Mouse (Mus musculus) testis, postnatal 10 days (tissue): ENCODE results near the gene Timm50.

Experiments
- DNase-seq: peaks from one replicate; pipeline ENCODE4 v3.0.0; 2021; ENCODE audit warnings: low spot score

Gene Timm50

GRCm38 (mm10) chr7:28325293-28325692 is 13.4 kb upstream of the Timm50 start:
- DNase-seq: no peak

GRCm38 (mm10) chr7:28321974-28322720 is 10.3 kb upstream of the Timm50 start:
- DNase-seq: no peak

GRCm38 (mm10) chr7:28318714-28319113 is 6.8 kb upstream of the Timm50 start:
- DNase-seq: no peak

GRCm38 (mm10) chr7:28318036-28318435 is 6.2 kb upstream of the Timm50 start:
- no peak for DNase-seq

- no peak for DNase-seq
These were observed 534 bp downstream of the Timm50 start for GRCm38 (mm10) chr7:28311151-28311925.

DNA sequence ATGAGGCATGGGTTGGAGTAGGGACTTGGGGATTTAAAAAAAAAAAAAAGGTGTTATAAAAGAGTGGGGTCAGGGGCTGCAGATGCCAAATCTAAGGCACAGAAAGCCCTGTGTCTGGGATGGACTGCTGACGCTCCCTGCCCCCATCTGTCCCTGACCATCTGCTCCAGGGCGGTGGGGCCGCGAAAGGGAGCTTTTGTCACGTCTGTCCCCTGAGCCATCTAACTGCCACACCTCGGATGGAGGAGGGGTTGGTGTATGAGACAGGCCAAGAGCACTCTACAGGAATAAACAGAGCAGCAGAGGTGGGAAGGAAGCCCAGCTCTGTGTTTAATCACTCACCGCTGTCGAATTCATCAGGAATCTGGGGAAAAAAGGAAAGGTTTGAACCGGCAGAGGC is 2.1 kb downstream of the Timm50 start:
- DNase-seq: no peak

GRCm38 (mm10) chr7:28306216-28306615 is 5.7 kb downstream of the Timm50 start:
- DNase-seq: no peak

- peak; percentile 40 for DNase-seq
These were observed 6.2 kb downstream of the Timm50 start for GRCm38 (mm10) chr7:28305641-28306040.

DNA sequence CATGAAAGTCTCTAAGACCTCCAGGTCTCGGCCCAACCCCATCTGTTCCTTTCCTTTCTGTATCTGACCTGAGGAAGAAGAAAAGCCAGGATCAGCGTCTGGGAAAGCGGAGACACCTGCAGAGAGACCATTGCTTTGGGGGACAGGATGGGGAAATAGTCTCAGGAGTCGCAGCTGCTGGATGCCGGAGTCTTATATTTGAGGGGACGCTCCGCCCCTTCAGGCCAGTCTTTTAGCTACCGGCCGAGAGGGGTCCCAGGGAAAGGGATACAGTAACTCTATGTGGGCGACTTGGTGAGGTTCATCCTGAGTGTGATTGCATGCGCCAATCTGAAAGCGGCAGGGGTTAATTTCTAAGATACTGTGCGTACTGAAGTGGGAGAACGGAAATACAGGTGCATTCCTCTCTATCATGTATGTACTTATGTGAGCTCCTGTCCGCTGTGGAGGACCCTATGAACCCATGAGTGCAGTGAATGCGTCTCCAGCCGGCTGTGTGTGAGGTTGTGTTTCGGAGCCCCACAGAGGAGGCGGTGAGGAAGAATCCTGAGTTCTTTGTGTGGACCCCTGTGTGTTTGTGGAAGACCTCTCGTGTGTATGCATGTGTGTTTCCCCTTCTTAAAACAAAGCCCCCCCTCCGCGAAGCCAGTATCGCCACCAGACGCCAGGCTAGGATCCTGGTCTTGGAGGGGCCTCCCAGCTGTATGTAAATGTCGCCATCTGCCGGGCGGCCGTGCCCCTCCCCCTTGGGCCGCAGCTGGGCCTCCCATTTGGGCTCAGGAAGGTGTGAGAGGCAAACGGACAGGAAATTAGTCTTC is 10.0 kb downstream of the Timm50 start, which contains the start of gene Dll3:
Gene Dll3 (minus strand): TSS at position 623 of the 818 bp plus-strand sequence.
- peak; percentile 78 for DNase-seq

- peak; percentile 70 for DNase-seq
These were observed 12.8 kb downstream of the Timm50 start for GRCm38 (mm10) chr7:28298837-28299625.

GRCm38 (mm10) chr7:28294481-28294880 is 17.4 kb downstream of the Timm50 start:
- DNase-seq: peak; percentile 86

DNA sequence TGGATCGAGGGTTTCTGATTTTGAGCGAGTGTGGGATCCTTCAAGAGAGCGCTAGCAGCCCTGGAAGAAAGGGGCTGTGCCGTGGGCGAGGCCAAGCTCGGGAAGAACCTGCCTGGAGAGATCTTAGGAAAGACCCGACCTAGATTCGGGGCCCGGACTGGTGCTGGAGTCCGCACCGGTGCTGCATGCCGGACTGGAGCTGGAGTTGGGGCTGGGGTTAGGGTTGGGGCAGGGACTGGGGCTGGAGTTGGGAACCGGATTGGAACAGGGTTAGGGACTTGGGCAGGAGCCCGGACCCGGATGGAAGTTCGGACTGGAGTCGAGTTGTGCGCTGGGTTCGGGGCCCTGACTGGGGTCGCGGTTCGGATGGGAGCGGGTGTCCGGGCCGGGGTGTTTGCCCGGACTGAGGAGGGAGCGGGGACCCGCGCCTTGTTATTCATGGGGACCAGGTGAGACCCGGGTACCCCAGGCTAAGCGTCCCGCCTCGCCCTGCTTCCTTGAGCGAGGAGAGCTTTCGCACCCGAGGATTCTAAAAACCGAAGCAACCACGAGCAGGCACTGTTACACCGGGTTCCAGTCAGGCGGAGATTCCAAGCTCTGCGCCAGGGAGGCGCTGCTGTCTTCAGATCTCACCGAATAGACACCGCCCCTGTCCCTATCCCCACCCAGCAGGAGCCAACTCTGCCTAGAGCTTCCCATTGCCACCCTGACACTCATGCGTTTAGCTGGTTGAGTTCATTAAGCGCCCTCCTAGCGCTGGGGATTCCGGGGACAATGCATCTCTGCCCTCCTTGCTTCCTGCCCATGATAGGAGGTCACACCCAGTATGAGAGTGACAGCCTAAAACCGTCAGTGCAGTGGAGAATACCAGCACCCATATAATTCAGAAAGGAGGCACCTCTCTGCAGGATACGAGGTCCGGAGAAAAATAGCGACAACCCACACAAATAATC is 21.0 kb downstream of the Timm50 start, which contains the start of gene Selenov:
Gene Selenov (minus strand): TSS at position 549 of the 953 bp plus-strand sequence.
- DNase-seq: peak; percentile 65

- DNase-seq: no peak
These were observed 21.7 kb downstream of the Timm50 start for GRCm38 (mm10) chr7:28290165-28290564.

- no peak for DNase-seq
These were observed 31.2 kb downstream of the Timm50 start for GRCm38 (mm10) chr7:28280630-28281029.

- DNase-seq: no peak
These were observed 33.6 kb downstream of the Timm50 start for GRCm38 (mm10) chr7:28278279-28278652.

GRCm38 (mm10) chr7:28277615-28278278 is 34.1 kb downstream of the Timm50 start, which contains the start of gene Eid2b:
TSS of gene Eid2b (plus strand) at chr7:28277739.
- DNase-seq: peak; percentile 98

GRCm38 (mm10) chr7:28277237-28277614 is 34.6 kb downstream of the Timm50 start:
- no peak for DNase-seq

- DNase-seq: no peak
These were observed 40.1 kb downstream of the Timm50 start for GRCm38 (mm10) chr7:28271761-28272160.

DNA sequence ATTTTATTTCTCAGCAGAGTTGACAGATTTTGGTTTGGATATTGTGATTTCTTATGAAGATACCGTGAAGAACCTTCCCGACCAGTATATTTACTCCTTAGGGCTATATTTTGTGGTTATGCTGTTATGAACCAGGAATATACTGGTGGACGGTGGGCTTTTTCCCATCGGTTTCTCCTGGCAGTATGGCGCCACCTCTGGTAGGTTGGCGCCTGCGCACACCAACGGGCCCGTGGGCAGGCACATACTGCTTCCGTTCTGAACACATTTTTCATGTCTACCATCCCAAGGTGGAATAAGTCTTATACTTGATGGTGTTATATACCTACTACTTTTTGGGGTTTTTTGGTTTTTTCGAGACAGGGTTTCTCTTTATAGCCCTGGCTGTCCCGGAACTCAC is 42.5 kb downstream of the Timm50 start:
- DNase-seq: no peak

GRCm38 (mm10) chr7:28268576-28268975 is 43.3 kb downstream of the Timm50 start:
- no peak for DNase-seq
